Mouse (Mus musculus) myocyte (in vitro differentiated cells): Measurements from ENCODE around the gene Lrrc4c.

Experiments used
- CEBPB ChIP-seq: IDR thresholded peaks from 2 replicates; pipeline ENCODE4 v1.6.1; 2011; ENCODE audit warnings: mild to moderate bottlenecking, moderate library complexity; ENCODE audit not compliant: poor library complexity, insufficient read depth, severe bottlenecking
- E2F4 ChIP-seq: IDR thresholded peaks from one replicate; pipeline ENCODE4 v1.6.1; 2011; ENCODE audit warnings: mild to moderate bottlenecking, control low read depth, moderate library complexity; ENCODE audit not compliant: insufficient read depth
- MAX ChIP-seq: IDR thresholded peaks from one replicate; pipeline ENCODE4 v1.6.1; 2011; ENCODE audit warnings: low read depth, mild to moderate bottlenecking, control low read depth
- MYOG ChIP-seq, 3 experiments: IDR thresholded peaks; one replicate each; pipeline ENCODE4 v1.6.1; 2011; ENCODE audit warnings: control low read depth in 2 of 3, low read depth in 2 of 3, mild to moderate bottlenecking in 2 of 3; ENCODE audit not compliant: insufficient read length in 2 of 3, control insufficient read depth in 1 of 3, insufficient read depth in 1 of 3
- POLR2A ChIP-seq: IDR thresholded peaks from one replicate; pipeline ENCODE4 v1.6.1; 2011; ENCODE audit warnings: low read depth, mild to moderate bottlenecking, control low read depth, moderate library complexity; ENCODE audit not compliant: insufficient read length
- SRF ChIP-seq: IDR thresholded peaks from one replicate; pipeline ENCODE4 v1.6.1; 2011; ENCODE audit warnings: low read depth; ENCODE audit not compliant: control insufficient read depth, insufficient read length
- TCF12 ChIP-seq: IDR thresholded peaks from one replicate; pipeline ENCODE4 v1.6.1; 2011; ENCODE audit warnings: mild to moderate bottlenecking, control low read depth; ENCODE audit not compliant: poor library complexity, insufficient read depth, severe bottlenecking
- TCF3 ChIP-seq: IDR thresholded peaks from one replicate; pipeline ENCODE4 v1.6.1; 2011; ENCODE audit warnings: low read depth, control low read depth; ENCODE audit not compliant: insufficient read length
- USF1 ChIP-seq: IDR thresholded peaks from one replicate; pipeline ENCODE4 v1.6.1; 2011; ENCODE audit warnings: low read depth, mild to moderate bottlenecking, control low read depth, moderate library complexity

- TF ChIP-seq POLR2A (no peak), MAX (no peak), TCF12 (no peak), E2F4 (no peak), MYOG (IDR thresholded peaks at IDR 0.05; ENCODE audit: control insufficient read depth in 1 of 3, insufficient read depth in 1 of 3, insufficient read length in 2 of 3, low read depth in 2 of 3) (no peak), CEBPB (no peak), USF1 (no peak), SRF (no peak), TCF3 (no peak)
Measured at GRCm38 (mm10) chr2:97581132-97581531, 1263.2 kb downstream of the Lrrc4c start.
